Mouse (Mus musculus): ENCODE measurements around the gene Chchd6.

GRCm38 (mm10) chr6:89574641-89575040 is 20.8 kb downstream of the Chchd6 start:
- TF ChIP-seq POLR2A (IDR thresholded peaks at IDR 0.05; ENCODE audit: low read depth, low read length), result no peak
- TF ChIP-seq CTCF (IDR thresholded peaks at IDR 0.05; ENCODE audit: extremely low read depth, insufficient read depth, insufficient read length, insufficient replicate concordance), result no peak
